Mouse (Mus musculus): ENCODE data around the gene Cirbp. TPM values are rescaled to one million over a fixed set of nuclear protein-coding genes. Genes with fewer than 3 reads are reported as not detected.

Gene Cirbp
- polyA plus RNA-seq, 1 experiment, result 52.6 TPM

- WGBS, result under 1% methylated on average over 57 of the region's 57 CpGs
- no peak for DNase-seq (ENCODE audit: low read depth, low spot score)
Observed at GRCm38 (mm10) chr10:80148610-80149290, 17.0 kb upstream of the Cirbp start.

DNA sequence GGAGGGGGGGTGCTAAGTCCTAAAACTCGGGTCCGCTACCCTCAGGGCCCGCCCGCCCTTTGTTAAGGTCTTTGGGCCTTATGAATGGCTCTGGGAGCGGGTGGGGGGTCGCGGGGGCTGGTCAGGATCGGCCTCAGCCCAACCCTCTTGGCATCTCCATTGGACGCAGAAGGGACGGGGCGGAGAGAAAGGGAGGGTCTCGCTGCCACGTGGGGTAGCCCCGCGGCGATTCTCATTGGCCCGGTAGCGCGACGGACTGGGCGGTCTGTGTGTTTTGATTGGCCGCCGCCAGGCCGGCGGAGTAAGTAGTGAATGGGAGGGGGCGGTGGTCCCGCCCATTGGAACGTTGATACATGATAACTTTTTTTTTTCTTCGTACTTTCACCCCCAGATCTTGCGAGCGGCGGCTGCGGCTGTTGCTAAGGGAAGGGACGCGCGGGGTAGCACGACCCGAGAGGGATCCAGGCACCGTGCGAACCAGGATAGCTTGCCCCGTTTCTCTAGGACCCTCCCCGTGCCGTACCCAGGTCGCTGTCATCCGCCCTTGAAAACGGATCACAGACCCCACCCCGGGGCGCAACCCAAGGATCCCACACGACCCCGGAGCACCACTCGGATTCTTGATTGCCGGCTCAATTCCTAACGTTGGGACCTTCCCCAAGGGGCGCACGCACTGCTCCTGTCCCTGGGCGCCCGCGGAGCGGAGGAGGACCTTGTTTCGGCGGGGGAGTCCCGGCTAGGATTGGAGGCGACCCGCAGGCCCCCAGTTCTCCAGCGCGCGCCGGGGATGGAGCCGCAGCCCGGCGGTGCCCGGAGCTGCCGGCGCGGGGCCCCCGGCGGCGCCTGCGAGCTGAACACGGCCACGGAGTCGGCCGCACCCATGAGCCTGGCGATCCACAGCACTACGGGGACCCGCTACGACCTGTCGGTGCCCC, 16.2 kb upstream of the Cirbp start:
- under 1% methylated on average over 88 of the region's 88 CpGs for WGBS
- no peak for DNase-seq (ENCODE audit: low read depth, low spot score)

- whole genome bisulfite sequencing, result 2% methylated on average over 55 of the region's 71 CpGs
Observed at GRCm38 (mm10) chr10:80150226-80151210, 15.3 kb upstream of the Cirbp start.

GRCm38 (mm10) chr10:80151211-80152034, 14.4 kb upstream of the Cirbp start:
- DNase-seq (ENCODE audit: low read depth, low spot score), result no peak
- WGBS, result 2% methylated on average over 26 of the region's 26 CpGs

More at GRCm38 (mm10) chr10:80150226-80151210, 15.3 kb upstream of the Cirbp start:
- DNase-seq (ENCODE audit: low read depth, low spot score), result no peak

DNA sequence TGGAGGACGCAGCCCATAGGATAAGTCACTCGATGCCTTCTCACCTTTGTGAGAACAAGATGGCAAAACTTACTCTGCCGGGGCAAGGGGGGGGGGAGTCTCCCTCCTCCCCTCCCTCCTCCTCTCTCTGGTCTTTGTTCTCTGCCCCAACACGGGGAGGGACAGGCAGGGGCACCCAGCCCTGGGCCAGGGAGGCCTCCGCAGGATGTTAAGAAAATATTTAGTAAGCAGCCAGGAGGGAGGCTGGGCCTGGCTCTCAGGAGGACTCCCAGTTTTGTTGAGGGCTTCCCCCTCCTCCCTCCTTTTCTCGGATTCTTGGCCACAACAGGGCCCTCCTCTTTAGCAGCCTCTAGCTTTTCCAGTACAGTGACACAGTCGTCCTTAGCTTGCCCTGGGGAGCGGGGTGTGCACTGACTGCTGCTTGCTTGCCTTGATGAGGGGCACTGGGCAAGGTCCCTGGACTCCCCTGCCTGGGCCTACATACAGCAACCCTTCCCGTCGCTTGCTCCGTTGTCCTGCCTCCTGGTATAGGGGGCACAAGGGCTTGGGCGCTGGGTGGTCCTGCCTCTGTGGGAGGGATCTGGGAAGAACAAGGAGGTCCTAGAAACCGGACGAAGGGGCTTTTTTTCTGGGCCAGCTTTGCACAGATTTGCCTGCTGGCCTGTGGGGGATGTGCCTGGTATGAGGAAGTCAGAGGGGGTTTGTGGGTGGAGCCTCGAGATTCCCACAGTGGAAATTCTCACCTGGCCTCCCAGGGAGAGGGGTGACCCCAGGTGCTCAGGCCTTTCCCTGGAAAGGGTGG, 13.5 kb upstream of the Cirbp start:
- WGBS, result 19% methylated on average over 15 of the region's 15 CpGs

DNA sequence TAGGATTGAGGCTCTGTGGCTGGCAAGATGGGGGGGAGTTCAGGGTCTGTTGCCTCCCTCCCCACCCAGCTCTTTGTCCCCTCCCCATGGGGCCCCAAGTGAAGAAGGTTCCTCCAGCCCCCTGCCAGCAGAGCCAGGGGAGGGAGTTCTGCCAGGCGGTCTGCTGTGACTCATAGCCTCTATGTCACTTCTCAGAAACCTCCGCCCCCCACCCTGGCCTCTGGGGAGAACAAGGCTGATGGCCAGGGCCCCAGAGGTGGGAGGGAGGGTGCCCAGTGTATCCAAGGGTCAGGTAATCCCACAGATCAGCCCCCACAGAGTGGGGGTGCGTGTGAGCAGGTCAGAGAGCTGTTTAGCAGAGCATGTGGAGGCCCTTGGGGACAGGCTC, 12.9 kb upstream of the Cirbp start:
- 45% methylated on average over 3 of the region's 3 CpGs for WGBS
- no peak for DNase-seq (ENCODE audit: low read depth, low spot score)

More for the DNA sequence above, 13.5 kb upstream of the Cirbp start:
- no peak for DNase-seq (ENCODE audit: low read depth, low spot score)

DNA sequence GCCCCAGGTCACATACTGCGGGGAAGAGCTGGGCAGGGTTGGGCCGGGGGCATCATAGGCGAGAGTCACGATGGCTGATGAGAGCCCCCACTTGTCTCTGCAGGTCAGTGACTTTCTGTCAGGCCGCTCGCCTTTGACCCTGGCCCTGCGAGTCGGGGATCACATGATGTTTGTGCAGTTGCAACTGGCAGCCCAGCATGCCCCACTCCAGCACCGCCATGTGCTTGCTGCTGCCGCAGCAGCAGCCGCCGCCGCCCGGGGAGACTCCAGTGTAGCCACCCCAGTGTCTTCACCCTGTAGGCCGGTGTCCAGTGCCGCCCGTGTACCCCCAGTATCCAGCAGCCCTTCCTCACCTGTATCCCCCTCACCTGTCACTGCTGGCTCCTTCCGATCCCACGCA, 12.1 kb upstream of the Cirbp start:
- DNase-seq (ENCODE audit: low read depth, low spot score), result no peak
- WGBS, result 80% methylated on average over 19 of the region's 19 CpGs

DNA sequence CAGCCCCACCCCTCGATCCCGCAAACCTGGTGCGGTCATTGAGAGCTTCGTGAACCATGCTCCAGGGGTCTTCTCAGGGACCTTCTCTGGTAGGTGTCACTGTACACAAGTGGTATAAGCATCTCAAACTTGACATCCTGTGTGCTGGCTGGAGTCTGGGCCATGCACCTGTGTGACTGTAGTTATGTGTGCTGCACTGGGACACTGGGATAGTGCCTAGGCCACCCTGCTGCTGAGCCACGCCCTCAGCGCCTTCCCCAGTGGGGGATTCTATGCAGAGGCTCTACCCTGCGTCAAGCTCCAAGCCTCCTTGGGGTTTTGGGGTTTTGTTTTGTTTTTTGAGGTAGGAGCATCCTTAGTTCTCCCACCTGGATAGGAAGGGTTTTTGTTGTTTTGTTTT, 11.4 kb upstream of the Cirbp start:
- 87% methylated on average over 7 of the region's 7 CpGs for WGBS
- no peak for DNase-seq (ENCODE audit: low read depth, low spot score)

GRCm38 (mm10) chr10:80155277-80155676, 10.5 kb upstream of the Cirbp start:
- DNase-seq (ENCODE audit: low read depth, low spot score), result no peak
- WGBS, result 74% methylated on average over 1 of the region's 1 CpGs

GRCm38 (mm10) chr10:80156002-80156751, 9.6 kb upstream of the Cirbp start:
- DNase-seq (ENCODE audit: low read depth, low spot score), result no peak
- 80% methylated on average over 29 of the region's 29 CpGs for whole genome bisulfite sequencing

GRCm38 (mm10) chr10:80156752-80157053, 9.1 kb upstream of the Cirbp start:
- DNase-seq (ENCODE audit: low read depth, low spot score), result no peak
- 73% methylated on average over 7 of the region's 7 CpGs for WGBS

DNA sequence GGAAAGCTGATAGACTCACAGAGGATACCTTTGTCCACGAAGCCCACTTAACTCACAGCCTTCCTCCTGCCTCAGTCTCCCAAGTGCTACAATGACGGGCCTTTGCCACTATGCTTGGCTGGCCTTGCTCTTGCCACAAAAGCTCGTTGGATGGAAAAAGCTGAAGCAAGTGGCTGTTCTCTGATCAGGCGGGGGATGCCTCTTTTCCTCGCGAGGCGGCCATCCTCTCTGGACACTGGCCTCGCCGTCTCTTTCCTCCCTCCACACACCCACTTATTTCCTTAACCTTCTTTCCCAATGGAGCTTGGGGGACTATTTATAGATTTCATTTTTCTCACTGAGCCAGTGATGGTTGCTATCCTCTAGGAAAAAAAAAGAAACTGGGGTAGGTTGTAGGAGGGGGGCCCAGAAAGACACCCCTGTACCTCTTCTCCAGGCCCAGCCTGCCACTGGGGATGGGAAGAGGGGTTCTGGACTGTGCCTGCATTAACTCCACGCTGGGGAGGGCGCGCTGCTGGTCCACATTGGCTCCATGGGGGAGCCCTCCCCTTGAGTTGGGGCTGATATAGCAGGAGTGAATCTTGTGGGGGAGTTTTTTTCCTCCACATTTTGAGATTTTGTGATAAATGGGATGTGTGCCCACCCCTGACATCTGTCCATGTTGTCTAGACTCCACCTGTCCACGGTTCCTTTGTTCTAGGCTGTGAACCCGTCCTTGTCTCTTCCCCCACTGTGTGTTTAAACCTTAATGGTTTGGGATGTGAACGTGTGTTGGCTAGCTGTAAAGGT, 8.4 kb upstream of the Cirbp start:
- DNase-seq (ENCODE audit: low read depth, low spot score), result no peak
- WGBS, result 66% methylated on average over 15 of the region's 15 CpGs

DNA sequence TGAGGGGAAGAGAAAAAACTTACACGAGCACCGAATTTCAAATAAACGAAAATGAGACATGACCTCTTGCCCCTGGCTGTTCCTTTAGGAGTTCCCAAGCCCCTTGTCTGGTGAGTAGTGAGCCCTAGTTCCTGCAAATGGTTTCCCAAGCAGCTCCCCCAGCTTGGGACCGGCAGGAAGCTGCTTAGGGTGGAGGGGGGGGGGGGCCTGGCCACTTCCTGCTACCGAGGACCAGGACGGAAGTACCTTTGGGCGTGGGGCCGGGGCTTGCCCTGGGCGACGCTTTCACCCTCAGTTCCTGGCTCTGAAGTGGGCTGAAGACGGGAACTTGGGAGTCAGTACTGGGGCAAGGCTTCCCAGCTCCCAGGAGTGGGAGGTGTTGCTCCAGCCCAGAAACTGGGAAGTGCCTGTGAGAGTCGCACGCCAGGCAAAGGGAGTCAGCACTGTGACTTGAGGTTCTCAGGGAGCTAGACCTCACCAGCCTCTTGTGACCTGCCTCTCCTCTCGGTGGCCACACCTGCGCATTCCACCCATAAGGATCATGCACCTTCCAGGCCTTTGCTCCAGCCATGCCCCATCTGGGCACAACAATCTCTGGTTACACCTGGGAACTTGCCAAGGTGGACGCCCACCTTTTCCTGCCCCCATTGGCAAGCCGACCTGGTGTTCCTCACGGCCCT, 7.3 kb upstream of the Cirbp start:
- no peak for DNase-seq (ENCODE audit: low read depth, low spot score)
- WGBS, result 4% methylated on average over 18 of the region's 18 CpGs

DNA sequence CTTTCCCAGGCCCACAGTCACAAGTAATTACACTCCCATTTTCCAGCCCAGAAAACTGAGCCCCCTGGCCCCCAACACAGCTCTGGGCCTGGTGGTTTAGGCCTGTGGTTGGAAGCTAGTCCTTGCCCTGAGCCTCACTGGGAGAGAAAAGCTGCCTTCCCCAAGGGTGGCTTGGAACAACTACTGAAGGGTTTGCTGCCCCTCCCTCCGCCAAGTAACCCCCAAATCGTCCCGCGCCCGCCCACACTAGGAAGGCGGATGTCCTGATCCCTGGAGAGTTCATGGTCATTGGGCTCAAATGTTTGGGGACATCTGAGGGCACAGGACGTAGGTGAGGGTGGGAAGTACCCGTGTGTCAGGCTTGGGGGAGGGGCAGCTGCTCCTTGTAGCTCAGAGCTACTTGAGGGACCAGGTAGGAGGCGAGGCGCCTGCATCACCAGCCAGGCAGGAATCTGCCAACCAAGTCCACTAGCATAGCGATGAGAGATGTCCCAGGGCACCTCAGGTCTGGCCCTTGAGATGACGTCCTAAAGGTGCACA, 6.7 kb upstream of the Cirbp start:
- no peak for DNase-seq (ENCODE audit: low read depth, low spot score)
- WGBS, result 14% methylated on average over 12 of the region's 12 CpGs

DNA sequence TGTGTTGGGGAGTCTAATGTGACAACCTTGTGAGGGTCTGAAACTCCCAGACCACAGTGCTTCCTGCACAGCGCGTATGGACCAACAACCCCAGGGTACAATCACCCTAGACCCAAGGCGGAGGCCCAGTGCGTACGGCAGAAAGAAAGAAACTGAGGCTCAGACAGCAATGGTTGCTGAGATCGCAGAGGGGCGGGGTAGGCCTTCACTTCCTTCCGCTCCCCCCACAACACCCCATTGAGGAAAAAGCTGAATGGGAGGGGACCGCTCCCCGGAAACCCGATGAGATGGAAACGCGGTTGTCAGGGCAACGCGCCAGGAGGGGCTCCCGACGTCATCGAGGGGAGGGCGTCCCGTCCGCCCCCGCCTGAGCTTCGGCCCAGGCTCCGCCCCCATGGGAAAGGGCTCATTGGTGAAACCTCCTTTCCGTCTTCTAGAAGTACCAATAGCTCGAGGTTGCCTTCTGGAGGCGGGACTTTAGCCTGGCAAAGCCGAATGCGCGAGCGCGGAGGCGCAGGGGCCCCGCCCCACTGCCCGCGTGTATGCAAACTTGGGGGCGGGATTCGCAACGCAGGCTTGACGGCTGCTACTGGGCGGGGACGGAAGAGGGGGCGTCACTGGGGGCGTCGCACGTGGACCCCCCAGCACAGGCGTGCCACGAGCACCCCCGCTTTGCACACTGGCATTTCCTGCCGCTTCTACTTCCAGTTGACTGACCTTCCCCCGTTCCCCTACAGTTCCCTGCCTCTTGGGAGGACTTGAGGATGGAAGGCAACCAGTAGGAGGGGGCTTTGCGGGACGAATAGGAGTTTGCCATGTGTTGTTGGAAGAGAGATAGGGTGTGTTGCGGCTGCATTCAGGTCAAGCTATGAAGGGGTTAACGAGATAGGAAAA, 6.0 kb upstream of the Cirbp start:
- under 1% methylated on average over 55 of the region's 55 CpGs for WGBS

More for the DNA sequence above, 6.0 kb upstream of the Cirbp start:
- no peak for DNase-seq (ENCODE audit: low read depth, low spot score)
